Mouse (Mus musculus) heart, postnatal 4 days (tissue): ENCODE data around the gene Tpst2. TPM values are rescaled to one million over a fixed set of nuclear protein-coding genes. Genes with fewer than 3 reads are reported as not detected.
"Not testable (repeated sequence)": the region's sequence is repeated elsewhere in the genome, so short reads cannot be mapped to it uniquely, and the experiment has no call there.

Experiments
- DNase-seq: peaks from one replicate; pipeline ENCODE4 v3.0.0; 2021
- total RNA-seq, 2 experiments: library from RNA; stranded (reverse); gene quantifications; 2 replicates each; pipeline ENCODE4 v1.2.3; 2021

The Tpst2 gene
- total RNA-seq, 2 experiments from 2014 or later = 44.4 to 45.6 TPM

- peak; percentile 52 for DNase-seq
Observed at GRCm38 (mm10) chr5:112298226-112298988, 21.9 kb downstream of the Tpst2 start.

GRCm38 (mm10) chr5:112299399-112299798 is 22.9 kb downstream of the Tpst2 start:
- no peak for DNase-seq

GRCm38 (mm10) chr5:112300112-112300511 is 23.6 kb downstream of the Tpst2 start:
- DNase-seq = no peak

- no peak for DNase-seq
Observed at GRCm38 (mm10) chr5:112300721-112301308, 24.3 kb downstream of the Tpst2 start.

- no peak for DNase-seq
Observed at GRCm38 (mm10) chr5:112301694-112302093, 25.2 kb downstream of the Tpst2 start.

- no peak for DNase-seq
Observed at GRCm38 (mm10) chr5:112302310-112302709, 25.8 kb downstream of the Tpst2 start.

- DNase-seq = no peak
Observed at GRCm38 (mm10) chr5:112305842-112306241, 29.4 kb downstream of the Tpst2 start.

- DNase-seq = no peak
Observed at GRCm38 (mm10) chr5:112313222-112313885, 36.9 kb downstream of the Tpst2 start.

GRCm38 (mm10) chr5:112316468-112316867 is 40.0 kb downstream of the Tpst2 start:
- DNase-seq = no peak

GRCm38 (mm10) chr5:112317328-112317727 is 40.8 kb downstream of the Tpst2 start:
- peak; percentile 62 for DNase-seq

GRCm38 (mm10) chr5:112319343-112319742 is 42.9 kb downstream of the Tpst2 start:
- not testable (repeated sequence) for DNase-seq

GRCm38 (mm10) chr5:112320379-112320778 is 43.9 kb downstream of the Tpst2 start:
- no peak for DNase-seq

GRCm38 (mm10) chr5:112320936-112321335 is 44.4 kb downstream of the Tpst2 start:
- DNase-seq = peak; percentile 18

- no peak for DNase-seq
Observed at GRCm38 (mm10) chr5:112321376-112321775, 44.9 kb downstream of the Tpst2 start.

- no peak for DNase-seq
Observed at GRCm38 (mm10) chr5:112323246-112323645, 46.8 kb downstream of the Tpst2 start.

- DNase-seq = peak; percentile 51
Observed at GRCm38 (mm10) chr5:112324637-112325545, 48.4 kb downstream of the Tpst2 start.

- DNase-seq = peak; percentile 98
Observed at GRCm38 (mm10) chr5:112325546-112326445, 49.3 kb downstream of the Tpst2 start, which contains the start of gene Tfip11. TSS of gene Tfip11 (plus strand) at chr5:112326358.

- no peak for DNase-seq
Observed at GRCm38 (mm10) chr5:112326446-112327009, 50.0 kb downstream of the Tpst2 start.

- DNase-seq = no peak
Observed at GRCm38 (mm10) chr5:112327854-112328253, 51.4 kb downstream of the Tpst2 start.

- DNase-seq = no peak
Observed at GRCm38 (mm10) chr5:112329805-112330564, 53.5 kb downstream of the Tpst2 start.
